ENCODE assay signal across 12 mouse cellular contexts in genomic region chr10:44887081-44887683, GRCm38 (mm10).
DNase-seq lines count a peak whose midpoint lies in the region; ATAC-seq and TF ChIP-seq lines count a peak whose summit lies in the region.
"Had no signal": no experiment of that assay in that cellular context is flagged by ENCODE, and none has a peak within 500 bp of the region (broad histone marks: within the 10 kb centered on the region; RNA-seq: fewer than 3 reads in every experiment).

No protein-coding gene starts in this region.

- H3K9me3 ChIP-seq in stomach, embryonic 14.5 days (ENCODE audit: control insufficient read depth, low read depth, low read length): no peaks in the 10 kb centered on the region
- H3K9me3 ChIP-seq in stomach, postnatal 0 days (ENCODE audit: control insufficient read depth, low read length): no peaks in the 10 kb centered on the region
- H3K9me3 ChIP-seq in forebrain, embryonic 13.5 days (replicated peaks): no peaks in the 10 kb centered on the region
- H3K9me3 ChIP-seq: G1E; lung, embryonic 15.5 days had no signal

- WGBS in stomach, embryonic 14.5 days: 39% methylated on average over 14 of the region's 14 CpGs
- 30% methylated on average over 14 of the region's 14 CpGs for WGBS in stomach, postnatal 0 days
- WGBS in forebrain, embryonic 13.5 days: 3% methylated on average over 14 of the region's 14 CpGs

- peak; percentile 28; the same call in 1 of the 2 replicates for ATAC-seq in stomach, embryonic 14.5 days (ENCODE audit: insufficient number of reproducible peaks, insufficient read depth, low FRiP score, low read depth)
- no peak for ATAC-seq in stomach, postnatal 0 days (ENCODE audit: low FRiP score, low TSS enrichment)
- ATAC-seq in forebrain, embryonic 13.5 days: peak; percentile 90
- ATAC-seq in cerebellum, adult (ENCODE audit: insufficient number of reproducible peaks, low FRiP score, low TSS enrichment): no peak

- no peak for TF ChIP-seq EP300 in stomach, postnatal 0 days (optimal IDR thresholded peaks at IDR 0.05)

- TF ChIP-seq CTCF in stomach, postnatal 0 days (IDR thresholded peaks at IDR 0.05; ENCODE audit: low read depth): no peak

- DNase-seq in stomach, postnatal 0 days (ENCODE audit: low spot score): no peak
- DNase-seq in mesoderm, embryonic 11.5 days (ENCODE audit: low read depth, low spot score): peak; percentile 49
- DNase-seq in adrenal gland, adult 18-20 months (ENCODE audit: low spot score in 2 of 2): no peak
- DNase-seq in cerebellum, adult 11-12 months: no peak
- no peak for DNase-seq in layer of hippocampus, postnatal 14 days (ENCODE audit: low spot score in 2 of 2)
- DNase-seq: gastrocnemius, postnatal 25 days; kidney, adult 8-10 months had no signal

- no peak overlapping the region for H3K4me3 ChIP-seq in stomach, embryonic 14.5 days (ENCODE audit: low read depth, low read length)
- no peak overlapping the region for H3K4me3 ChIP-seq in stomach, postnatal 0 days (ENCODE audit: low read depth, low read length)
- 0 out of 2 replicates have a peak overlapping the region, but pooled peaks have one; percentile 2 for H3K4me3 ChIP-seq in forebrain, embryonic 13.5 days
- H3K4me3 ChIP-seq: lung, embryonic 15.5 days had no signal

- 0 out of 2 replicates have a peak overlapping the region, but pooled peaks have one; percentile 2 for H3K4me2 ChIP-seq in stomach, embryonic 14.5 days (replicated peaks; ENCODE audit: low read depth, low read length)
- H3K4me2 ChIP-seq in stomach, postnatal 0 days (replicated peaks; ENCODE audit: low read depth): no peak overlapping the region
- H3K4me2 ChIP-seq in forebrain, embryonic 13.5 days: peak overlapping the region; percentile 43
- H3K4me2 ChIP-seq: lung, embryonic 15.5 days had no signal

- H3K36me3 ChIP-seq in stomach, embryonic 14.5 days (ENCODE audit: control insufficient read depth, insufficient read depth, low read length): no peaks in the 10 kb centered on the region
- no peaks in the 10 kb centered on the region for H3K36me3 ChIP-seq in stomach, postnatal 0 days (ENCODE audit: control insufficient read depth, insufficient read depth, low read length)
- no peaks in the 10 kb centered on the region for H3K36me3 ChIP-seq in forebrain, embryonic 13.5 days (ENCODE audit: poor library complexity, severe bottlenecking)
- H3K36me3 ChIP-seq: G1E; lung, embryonic 15.5 days had no signal

- no peaks in the 10 kb centered on the region for H3K27me3 ChIP-seq in stomach, embryonic 14.5 days (ENCODE audit: control insufficient read depth, insufficient read depth, low read length)
- H3K27me3 ChIP-seq in stomach, postnatal 0 days (ENCODE audit: control insufficient read depth, insufficient read depth, low read length): no peaks in the 10 kb centered on the region
- peaks cover 82% of the 10 kb centered on the region for H3K27me3 ChIP-seq in forebrain, embryonic 13.5 days
- H3K27me3 ChIP-seq: lung, embryonic 15.5 days had no signal

- H3K4me1 ChIP-seq in stomach, embryonic 14.5 days (ENCODE audit: control insufficient read depth, insufficient read depth, low read length): no peaks in the 10 kb centered on the region
- no peaks in the 10 kb centered on the region for H3K4me1 ChIP-seq in stomach, postnatal 0 days (replicated peaks; ENCODE audit: control insufficient read depth, insufficient read depth)
- H3K4me1 ChIP-seq in forebrain, embryonic 13.5 days: peaks cover 17% of the 10 kb centered on the region

- no peak overlapping the region for H3K9ac ChIP-seq in stomach, embryonic 14.5 days (replicated peaks; ENCODE audit: low read depth, low read length)
- H3K9ac ChIP-seq in stomach, postnatal 0 days (ENCODE audit: low read length): no peak overlapping the region
- H3K9ac ChIP-seq in forebrain, embryonic 13.5 days: no peak overlapping the region
- H3K9ac ChIP-seq: lung, embryonic 15.5 days had no signal

- H3K27ac ChIP-seq in stomach, embryonic 14.5 days (ENCODE audit: low read length): no peak overlapping the region
- no peak overlapping the region for H3K27ac ChIP-seq in stomach, postnatal 0 days (replicated peaks)
- H3K27ac ChIP-seq in forebrain, embryonic 13.5 days: no peak overlapping the region
- H3K27ac ChIP-seq: lung, embryonic 15.5 days had no signal

Comparison
In these comparisons a context has a peak if more than half of its experiments do, and no peak if none do; other contexts are left out.
1. ATAC-seq: peak in stomach, embryonic 14.5 days (single experiment) and forebrain, embryonic 13.5 days (single experiment); none in stomach, postnatal 0 days (single experiment) and cerebellum, adult (single experiment).